Mouse (Mus musculus) lung, embryonic 14.5 days (tissue): Measurements from ENCODE around the gene 5730596B20Rik. TPM values are rescaled to one million over a fixed set of nuclear protein-coding genes. Genes with fewer than 3 reads are reported as not detected.
A peak's percentile ranks its signal among the peaks of the same experiment; 100 is the strongest.

Experiments used
- ATAC-seq: fragments of 200-750 bp; cut with Nextera tagmentation; 2 replicates; pipeline ENCODE4 v1.8.0; 2017; ENCODE audit warnings: mild to moderate bottlenecking, moderate TSS enrichment, moderate library complexity; ENCODE audit not compliant: insufficient read depth
- DNase-seq: peaks from one replicate; pipeline ENCODE4 v3.0.0-alpha.2; 2015
- H3K27ac ChIP-seq: fragments of 300-500 bp; sonication (generic); 2 replicates; pipeline ENCODE4 v1.5.1; 2014; ENCODE audit warnings: low read depth, mild to moderate bottlenecking, moderate library complexity
- H3K27me3 ChIP-seq: fragments of 300-500 bp; sonication (generic); 2 replicates; pipeline ENCODE4 v1.6.1; 2014; ENCODE audit warnings: low read length, control low read depth; ENCODE audit not compliant: insufficient read depth
- H3K36me3 ChIP-seq: fragments of 300-500 bp; sonication (generic); 2 replicates; pipeline ENCODE4 v1.6.1; 2014; ENCODE audit warnings: control low read depth; ENCODE audit not compliant: insufficient read depth
- H3K4me1 ChIP-seq: fragments of 300-500 bp; sonication (generic); 2 replicates; pipeline ENCODE4 v1.6.1; 2014; ENCODE audit warnings: antibody characterized with exemption, control low read depth; ENCODE audit not compliant: insufficient read depth
- H3K4me2 ChIP-seq: fragments of 300-500 bp; sonication (generic); 2 replicates; pipeline ENCODE4 v1.6.1; 2014; ENCODE audit warnings: mild to moderate bottlenecking
- H3K4me3 ChIP-seq: fragments of 300-500 bp; sonication (generic); 2 replicates; pipeline ENCODE4 v1.5.1; 2014; ENCODE audit warnings: low read depth, low read length
- H3K9ac ChIP-seq: fragments of 300-500 bp; sonication (generic); 2 replicates; pipeline ENCODE4 v1.6.1; 2014
- H3K9me3 ChIP-seq: fragments of 300-500 bp; sonication (generic); 2 replicates; pipeline ENCODE4 v1.6.1; 2016; ENCODE audit warnings: low read depth, low read length, control low read depth
- CTCF ChIP-seq: IDR thresholded peaks from 2 replicates; pipeline ENCODE4 v1.5.1; 2016; ENCODE audit warnings: antibody characterized with exemption, low read depth
- WGBS: fragments of 180-500 bp; shearing (Covaris S2); extraction: QIAGEN DNeasy Blood & Tissue Kit; methylation state at CpG from one replicate; pipeline ENCODE4 v1.1.7; 2014; 5-methylcytosine and 5-hydroxymethylcytosine counted together
- polyA plus RNA-seq: library from polyadenylated mRNA; unstranded; fragments of >200 nt; fragmentation: Nextera tagmentation; extraction: Ambion mirVana; gene quantifications from 2 replicates; pipeline ENCODE4 v1.2.1, GENCODE M21; 2014

The 5730596B20Rik gene
- polyA plus RNA-seq, 1 experiment from 2014 or later, result 2.6 TPM

GRCm38 (mm10) chr6:52162611-52163365 lies 14.5 kb upstream of the 5730596B20Rik start:
- no peak for TF ChIP-seq CTCF
- Histone ChIP-seq H3K27me3 (peaks cover 16% of the 10 kb centered on the region), H3K27ac (peak overlapping the region; percentile 98), H3K9me3 (no peaks in the 10 kb centered on the region), H3K4me2 (peak overlapping the region; percentile 79), H3K9ac (peak overlapping the region; percentile 91), H3K4me3 (peak overlapping the region; percentile 71), H3K36me3 (no peaks in the 10 kb centered on the region; the same call in 1 of the 2 replicates), H3K4me1 (0 out of 2 replicates have a peak, but pooled peaks cover 3% of the 10 kb centered on the region)
- 6% methylated on average over 14 of the region's 14 CpGs for WGBS
- ATAC-seq, result no peak
- peak; percentile 70 for DNase-seq

DNA sequence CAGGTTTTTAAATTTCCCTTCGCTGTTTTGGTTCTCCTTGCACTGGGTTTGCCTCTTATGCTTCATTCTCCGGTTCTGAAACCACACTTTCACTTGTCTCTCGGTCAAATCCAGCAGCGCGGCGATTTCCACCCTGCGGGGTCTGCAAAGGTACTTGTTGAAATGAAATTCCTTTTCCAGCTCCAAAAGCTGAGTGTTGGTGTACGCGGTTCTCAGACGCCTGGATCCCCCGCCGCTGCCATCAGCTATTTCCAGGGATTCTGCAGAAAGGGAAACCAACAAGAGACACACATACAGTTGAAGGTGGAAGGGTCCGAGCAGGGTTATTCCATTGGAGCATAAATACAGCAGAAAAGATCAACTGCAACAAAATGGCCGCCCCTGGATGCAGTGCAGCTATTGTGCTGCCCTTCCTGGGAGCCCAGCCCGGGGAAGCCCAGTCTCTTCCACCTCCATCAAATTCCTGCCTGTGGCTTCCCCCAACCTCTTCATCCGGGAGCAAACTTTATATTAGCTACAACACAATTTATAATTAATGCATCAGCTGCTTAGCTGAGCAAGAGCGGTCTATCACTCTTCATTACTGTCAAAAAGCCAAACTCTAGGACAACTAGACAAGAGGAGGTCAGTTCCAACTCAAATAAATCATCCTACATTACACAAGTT lies 13.8 kb upstream of the 5730596B20Rik start:
- Histone ChIP-seq H3K9ac (peak overlapping the region; percentile 91), H3K4me3 (peak overlapping the region; percentile 71), H3K4me2 (peak overlapping the region; percentile 79), H3K9me3 (no peaks in the 10 kb centered on the region), H3K36me3 (no peaks in the 10 kb centered on the region; the same call in 1 of the 2 replicates), H3K27ac (peak overlapping the region; percentile 98), H3K4me1 (0 out of 2 replicates have a peak, but pooled peaks cover 3% of the 10 kb centered on the region), H3K27me3 (peaks cover 19% of the 10 kb centered on the region)
- no peak for TF ChIP-seq CTCF
- peak; percentile 21 for ATAC-seq
- 4% methylated on average over 17 of the region's 17 CpGs for WGBS
- peak; percentile 86 for DNase-seq

GRCm38 (mm10) chr6:52164051-52164625 lies 13.2 kb upstream of the 5730596B20Rik start:
- Histone ChIP-seq H3K9me3 (no peaks in the 10 kb centered on the region), H3K4me2 (peak overlapping the region; percentile 79), H3K4me3 (peak overlapping the region; percentile 71), H3K9ac (peak overlapping the region; percentile 91), H3K4me1 (0 out of 2 replicates have a peak, but pooled peaks cover 3% of the 10 kb centered on the region), H3K27ac (peak overlapping the region; percentile 98), H3K27me3 (peaks cover 19% of the 10 kb centered on the region), H3K36me3 (no peaks in the 10 kb centered on the region; the same call in 1 of the 2 replicates)
- DNase-seq (no peak), ATAC-seq (peak; percentile 28)
- TF ChIP-seq CTCF, result no peak
- WGBS, result under 1% methylated on average over 39 of the region's 39 CpGs

DNA sequence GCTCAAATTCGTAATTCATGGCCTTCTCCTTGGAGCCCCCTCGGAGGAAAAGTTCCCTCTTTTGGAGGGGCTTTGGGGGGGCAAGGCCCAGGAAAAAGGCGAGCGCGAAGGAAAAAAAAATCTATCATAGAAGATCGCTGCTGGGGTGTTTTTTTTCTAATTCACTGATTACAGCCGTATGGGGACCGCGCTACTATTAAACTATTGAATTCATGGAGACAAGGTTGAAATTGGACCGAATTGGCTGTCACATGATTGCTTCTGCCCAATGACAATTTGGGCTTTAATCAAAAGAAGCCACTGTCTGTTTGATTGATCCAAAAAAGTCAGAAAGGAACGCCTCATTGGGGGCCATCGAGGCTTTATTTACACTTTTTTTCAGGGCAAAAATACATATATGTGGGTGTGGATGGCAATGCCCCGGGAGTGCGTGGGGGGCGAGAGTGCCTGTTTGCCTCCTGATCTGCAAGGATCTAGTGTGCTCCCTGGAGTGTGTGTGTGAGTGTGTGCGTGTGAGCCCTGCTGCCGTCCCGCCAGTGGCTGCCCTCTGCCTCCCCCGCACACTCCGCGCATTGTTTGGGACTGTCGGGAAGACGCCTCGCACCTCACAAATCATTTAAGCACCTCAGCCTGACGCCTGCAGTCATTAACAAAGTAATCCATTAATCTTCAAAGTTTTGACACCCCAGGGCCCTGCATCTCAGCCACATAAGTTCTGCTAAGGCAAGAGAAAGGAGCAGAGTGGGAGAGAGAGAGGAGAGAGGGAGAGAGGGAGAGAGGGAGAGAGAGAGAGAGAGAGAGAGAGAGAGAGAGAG lies 12.5 kb upstream of the 5730596B20Rik start, which contains the start of gene Hoxa2:
Gene Hoxa2 (minus strand): TSS at position 206 of the 815 bp plus-strand sequence.
- H3K4me3 ChIP-seq, result peak within 1 kb of the TSS; percentile 71
- WGBS, result under 1% methylated on average over 25 of the region's 25 CpGs
- no peak for TF ChIP-seq CTCF
- peak within 1 kb of the TSS; percentile 98 for H3K27ac ChIP-seq
- H3K9me3 ChIP-seq, result no peaks in the 10 kb centered on the region
- DNase-seq, result peak; percentile 91
- peaks cover 5% of the 10 kb centered on the region; the same call in 1 of the 2 replicates for H3K4me1 ChIP-seq
- ATAC-seq, result peak; percentile 57
- peaks cover 21% of the 10 kb centered on the region for H3K27me3 ChIP-seq
- peak within 1 kb of the TSS; percentile 91 for H3K9ac ChIP-seq
- no peaks in the 10 kb centered on the region; the same call in 1 of the 2 replicates for H3K36me3 ChIP-seq
- H3K4me2 ChIP-seq, result peak within 1 kb of the TSS; percentile 79

GRCm38 (mm10) chr6:52165441-52166370 lies 11.6 kb upstream of the 5730596B20Rik start:
- Histone ChIP-seq H3K27ac (peak overlapping the region; percentile 98), H3K4me3 (peak overlapping the region; percentile 71), H3K36me3 (peaks cover 7% of the 10 kb centered on the region), H3K4me1 (peaks cover 14% of the 10 kb centered on the region), H3K27me3 (peaks cover 27% of the 10 kb centered on the region), H3K9me3 (no peaks in the 10 kb centered on the region), H3K4me2 (peak overlapping the region; percentile 79), H3K9ac (peak overlapping the region; percentile 91)
- peak; percentile 73 for DNase-seq
- no peak for TF ChIP-seq CTCF
- 3% methylated on average over 28 of the region's 28 CpGs for WGBS
- no peak for ATAC-seq
